Comparison of ENCODE assay signal across 25 mouse cellular contexts in genomic region chr13:25937631-25938030, GRCm38 (mm10).
A peak's percentile ranks its signal among the peaks of the same experiment; 100 is the strongest.
DNase-seq lines count a peak whose midpoint lies in the region; ATAC-seq lines count a peak whose summit lies in the region.
"Had no signal": no experiment of that assay in that cellular context is flagged by ENCODE, and none has a peak within 500 bp of the region (broad histone marks: within the 10 kb centered on the region; RNA-seq: fewer than 3 reads in every experiment).

No protein-coding gene starts in this region.

- no peaks in the 10 kb centered on the region for H3K27me3 ChIP-seq in forebrain, embryonic 14.5 days (replicated peaks; ENCODE audit: control insufficient read depth, insufficient read depth, low read length)
- no peaks in the 10 kb centered on the region for H3K27me3 ChIP-seq in forebrain, embryonic 11.5 days (ENCODE audit: control insufficient read depth, insufficient read depth, low read length)
- no peaks in the 10 kb centered on the region for H3K27me3 ChIP-seq in midbrain, embryonic 14.5 days (ENCODE audit: control insufficient read depth, insufficient read depth, low read length)
- H3K27me3 ChIP-seq in midbrain, embryonic 16.5 days (ENCODE audit: control insufficient read depth, insufficient read depth, low read depth, low read length) = no peaks in the 10 kb centered on the region
- H3K27me3 ChIP-seq: embryonic facial prominence, embryonic 13.5 days; hindbrain, embryonic 15.5 days; intestine, embryonic 15.5 days had no signal

- peak; percentile 66 for DNase-seq in forebrain, embryonic 14.5 days (ENCODE audit: low spot score)
- no peak for DNase-seq in forebrain, embryonic 11.5 days (ENCODE audit: low spot score)
- no peak for DNase-seq in frontal cortex, postnatal 36 days (ENCODE audit: low spot score in 2 of 2)
- DNase-seq in midbrain, embryonic 14.5 days = peak; percentile 70
- DNase-seq in right cerebral cortex, postnatal 10 days (ENCODE audit: low spot score in 2 of 2) = peak; percentile 22 to 29
- DNase-seq in right cerebral cortex, postnatal 36 days (ENCODE audit: low spot score in 2 of 2) = no peak
- DNase-seq: adrenal gland, adult 8-10 months; adrenal gland, postnatal 36 days; cerebellum, adult 11-12 months; cerebellum, adult 8-10 months; cerebellum, postnatal 36 days; embryo, embryonic 11 days; gastrocnemius, adult 2 months; gastrocnemius, postnatal 14 days; heart, adult 11 months; kidney, adult 11 months had no signal

- peaks cover 5% of the 10 kb centered on the region for H3K4me1 ChIP-seq in forebrain, embryonic 14.5 days (ENCODE audit: control insufficient read depth, insufficient read depth, low read length)
- peaks cover 5% of the 10 kb centered on the region; the same call in 1 of the 2 replicates for H3K4me1 ChIP-seq in forebrain, embryonic 11.5 days (replicated peaks; ENCODE audit: control insufficient read depth, insufficient read depth, low read length)
- H3K4me1 ChIP-seq in midbrain, embryonic 14.5 days (ENCODE audit: control insufficient read depth, insufficient read depth, low read length) = peaks cover 13% of the 10 kb centered on the region
- H3K4me1 ChIP-seq in midbrain, embryonic 16.5 days (ENCODE audit: control insufficient read depth, insufficient read depth, low read length) = peaks cover 17% of the 10 kb centered on the region
- H3K4me1 ChIP-seq: intestine, embryonic 15.5 days had no signal

- H3K36me3 ChIP-seq in forebrain, embryonic 14.5 days (ENCODE audit: control insufficient read depth, insufficient read depth, low read length) = no peaks in the 10 kb centered on the region
- H3K36me3 ChIP-seq in forebrain, embryonic 11.5 days (ENCODE audit: control insufficient read depth, insufficient read depth, low read length) = no peaks in the 10 kb centered on the region
- no peaks in the 10 kb centered on the region for H3K36me3 ChIP-seq in midbrain, embryonic 14.5 days (ENCODE audit: control insufficient read depth, insufficient read depth, low read length)
- no peaks in the 10 kb centered on the region for H3K36me3 ChIP-seq in midbrain, embryonic 16.5 days (ENCODE audit: control insufficient read depth, insufficient read depth, low read length)
- H3K36me3 ChIP-seq: embryonic facial prominence, embryonic 10.5 days; embryonic facial prominence, embryonic 13.5 days; hindbrain, embryonic 15.5 days; intestine, embryonic 15.5 days had no signal

- H3K27ac ChIP-seq in forebrain, embryonic 14.5 days (ENCODE audit: low read depth, low read length) = no peak overlapping the region
- H3K27ac ChIP-seq in forebrain, embryonic 11.5 days (ENCODE audit: low read depth, low read length) = no peak overlapping the region
- no peak overlapping the region for H3K27ac ChIP-seq in midbrain, embryonic 14.5 days (replicated peaks; ENCODE audit: low read depth, low read length)
- H3K27ac ChIP-seq in midbrain, embryonic 16.5 days (ENCODE audit: low read length) = no peak overlapping the region
- H3K27ac ChIP-seq: embryonic facial prominence, embryonic 10.5 days; embryonic facial prominence, embryonic 13.5 days; gastrocnemius, adult 2 months; hindbrain, embryonic 15.5 days; intestine, embryonic 15.5 days had no signal

- no peak overlapping the region for H3K9ac ChIP-seq in forebrain, embryonic 14.5 days (ENCODE audit: low read length)
- no peak overlapping the region for H3K9ac ChIP-seq in forebrain, embryonic 11.5 days (ENCODE audit: low read length)
- no peak overlapping the region for H3K9ac ChIP-seq in midbrain, embryonic 14.5 days (replicated peaks; ENCODE audit: low read length)
- no peak overlapping the region for H3K9ac ChIP-seq in midbrain, embryonic 16.5 days (ENCODE audit: low read depth, low read length)
- H3K9ac ChIP-seq: embryonic facial prominence, embryonic 13.5 days; hindbrain, embryonic 15.5 days; intestine, embryonic 15.5 days had no signal

- no peak overlapping the region for H3K4me3 ChIP-seq in forebrain, embryonic 14.5 days (ENCODE audit: low read depth, low read length)
- no peak overlapping the region for H3K4me3 ChIP-seq in forebrain, embryonic 11.5 days (ENCODE audit: low read depth, low read length)
- H3K4me3 ChIP-seq in midbrain, embryonic 14.5 days (replicated peaks; ENCODE audit: low read depth, low read length) = no peak overlapping the region
- H3K4me3 ChIP-seq in midbrain, embryonic 16.5 days (ENCODE audit: low read depth, low read length) = no peak overlapping the region
- H3K4me3 ChIP-seq: embryonic facial prominence, embryonic 10.5 days; embryonic facial prominence, embryonic 13.5 days; erythroblast, embryonic 14.5 days; gastrocnemius, adult 2 months; hindbrain, embryonic 15.5 days; intestine, embryonic 15.5 days had no signal

- ATAC-seq in forebrain, embryonic 14.5 days = no peak
- no peak for ATAC-seq in forebrain, embryonic 11.5 days (replicated peaks; ENCODE audit: low FRiP score)
- ATAC-seq in frontal cortex, adult (ENCODE audit: low TSS enrichment) = peak; percentile 38; the same call in 1 of the 2 replicates
- no peak for ATAC-seq in midbrain, embryonic 14.5 days (ENCODE audit: low FRiP score, low TSS enrichment)
- no peak for ATAC-seq in midbrain, embryonic 16.5 days
- ATAC-seq: activated CD4-positive, CD25-positive, alpha-beta regulatory T cell, adult 4 months; intestine, embryonic 15.5 days had no signal

- 83% methylated on average over 1 of the region's 1 CpGs for WGBS in forebrain, embryonic 14.5 days
- 82% methylated on average over 1 of the region's 1 CpGs for WGBS in forebrain, embryonic 11.5 days
- 90% methylated on average over 1 of the region's 1 CpGs for WGBS in midbrain, embryonic 14.5 days
- 75% methylated on average over 1 of the region's 1 CpGs for WGBS in midbrain, embryonic 16.5 days

- H3K9me3 ChIP-seq in forebrain, embryonic 14.5 days (replicated peaks; ENCODE audit: control insufficient read depth, low read length) = no peaks in the 10 kb centered on the region
- H3K9me3 ChIP-seq in forebrain, embryonic 11.5 days (ENCODE audit: control insufficient read depth, low read length) = no peaks in the 10 kb centered on the region
- no peaks in the 10 kb centered on the region for H3K9me3 ChIP-seq in midbrain, embryonic 14.5 days (ENCODE audit: control insufficient read depth, low read length)
- H3K9me3 ChIP-seq in midbrain, embryonic 16.5 days (replicated peaks; ENCODE audit: control insufficient read depth, low read length, poor library complexity, severe bottlenecking) = no peaks in the 10 kb centered on the region
- H3K9me3 ChIP-seq: embryonic facial prominence, embryonic 10.5 days; embryonic facial prominence, embryonic 13.5 days; hindbrain, embryonic 15.5 days; intestine, embryonic 15.5 days had no signal

- H3K4me2 ChIP-seq in forebrain, embryonic 14.5 days (ENCODE audit: low read length) = no peak overlapping the region
- no peak overlapping the region for H3K4me2 ChIP-seq in forebrain, embryonic 11.5 days (ENCODE audit: low read depth, low read length, severe bottlenecking)
- H3K4me2 ChIP-seq in midbrain, embryonic 14.5 days (ENCODE audit: low read length) = no peak overlapping the region
- H3K4me2 ChIP-seq in midbrain, embryonic 16.5 days (ENCODE audit: low read length) = no peak overlapping the region
- H3K4me2 ChIP-seq: embryonic facial prominence, embryonic 13.5 days; heart, embryonic 11.5 days; hindbrain, embryonic 15.5 days; intestine, embryonic 15.5 days had no signal

Comparison
In these comparisons a context has a peak if more than half of its experiments do, and no peak if none do; other contexts are left out.
1. DNase-seq: peak in forebrain, embryonic 14.5 days (single experiment), midbrain, embryonic 14.5 days (single experiment) and right cerebral cortex, postnatal 10 days (2 of 2); none in forebrain, embryonic 11.5 days (single experiment), frontal cortex, postnatal 36 days (0 of 2) and right cerebral cortex, postnatal 36 days (0 of 2).